Comparison of ENCODE assay signal across 26 mouse cellular contexts in genomic region chr16:31159491-31159890, GRCm38 (mm10).
"Had no signal": no experiment of that assay in that cellular context is flagged by ENCODE, and none has a peak within 500 bp of the region (broad histone marks: within the 10 kb centered on the region; RNA-seq: fewer than 3 reads in every experiment).

No protein-coding gene starts in this region.

- H3K9ac ChIP-seq: heart, embryonic 12.5 days; hindbrain, embryonic 12.5 days; hindbrain, embryonic 14.5 days; intestine, embryonic 15.5 days; kidney, embryonic 15.5 days; limb, embryonic 12.5 days; liver, embryonic 13.5 days had no signal

- DNase-seq: gastrocnemius, adult 2 months; gastrocnemius, postnatal 10 days; gastrocnemius, postnatal 25 days; heart, adult 18-20 months; heart, postnatal 10 days; heart, postnatal 4 days; kidney, adult 8-10 months; kidney, postnatal 14 days; kidney, postnatal 4 days; liver; liver, embryonic 13.5 days had no signal

- H3K27me3 ChIP-seq: heart, embryonic 12.5 days; hindbrain, embryonic 12.5 days; intestine, embryonic 15.5 days; kidney, embryonic 15.5 days; limb, embryonic 12.5 days; liver, embryonic 13.5 days had no signal

- H3K4me2 ChIP-seq: heart, embryonic 12.5 days; hindbrain, embryonic 12.5 days; hindbrain, embryonic 14.5 days; intestine, embryonic 15.5 days; kidney, embryonic 15.5 days; limb, embryonic 12.5 days; liver, embryonic 11.5 days; liver, embryonic 13.5 days had no signal

- H3K27ac ChIP-seq: gastrocnemius, adult 2 months; heart, embryonic 10.5 days; hindbrain, embryonic 12.5 days; hindbrain, embryonic 14.5 days; intestine, embryonic 15.5 days; kidney, embryonic 15.5 days; kidney, postnatal 0 days; left cerebral cortex, adult 2 months; limb, embryonic 10.5 days; limb, embryonic 12.5 days; liver, embryonic 13.5 days had no signal

- H3K4me1 ChIP-seq: heart, embryonic 10.5 days; heart, embryonic 12.5 days; hindbrain, embryonic 12.5 days; kidney, embryonic 15.5 days; limb, embryonic 12.5 days; liver, embryonic 13.5 days had no signal

- H3K4me3 ChIP-seq: gastrocnemius, adult 2 months; heart, embryonic 10.5 days; heart, embryonic 12.5 days; hindbrain, embryonic 12.5 days; intestine, embryonic 15.5 days; kidney, embryonic 15.5 days; layer of hippocampus, adult 2 months; left cerebral cortex, adult 2 months; limb, embryonic 10.5 days; limb, embryonic 12.5 days; liver, embryonic 13.5 days had no signal

- ATAC-seq: hindbrain, embryonic 16.5 days; inflammation-experienced regulatory T-cells, adult 6 months; intestine, embryonic 15.5 days; intestine, postnatal 0 days had no signal
